Mouse (Mus musculus) midbrain, embryonic 12.5 days (tissue): ENCODE measurements at regions not wholly inside any gene's neighbourhood (a gene's known extent, or its start where the extent isn't known, plus 50 kb on each side); places are given as distances from the start of the nearest gene placed in this dataset.

Experiments used
- ATAC-seq: fragments of 200-750 bp; cut with Nextera tagmentation; 2 replicates; pipeline ENCODE4 v1.8.0; 2017; ENCODE audit warnings: low read depth, moderate TSS enrichment, moderate library complexity; ENCODE audit not compliant: low FRiP score
- H3K27ac ChIP-seq: fragments of 300-500 bp; sonication (generic); replicated peaks from 2 replicates; pipeline ENCODE4 v1.5.1; 2016; ENCODE audit warnings: mild to moderate bottlenecking
- H3K27me3 ChIP-seq: fragments of 300-500 bp; sonication (generic); 2 replicates; pipeline ENCODE4 v1.6.1; 2016; ENCODE audit warnings: mild to moderate bottlenecking
- H3K36me3 ChIP-seq: fragments of 300-500 bp; sonication (generic); 2 replicates; pipeline ENCODE4 v1.6.1; 2016
- H3K4me1 ChIP-seq: fragments of 300-500 bp; sonication (generic); 2 replicates; pipeline ENCODE4 v1.6.1; 2016
- H3K4me2 ChIP-seq: fragments of 300-500 bp; sonication (generic); replicated peaks from 2 replicates; pipeline ENCODE4 v1.6.1; 2016; ENCODE audit warnings: mild to moderate bottlenecking, moderate library complexity
- H3K4me3 ChIP-seq: fragments of 300-500 bp; sonication (generic); 2 replicates; pipeline ENCODE4 v1.5.1; 2016; ENCODE audit warnings: mild to moderate bottlenecking
- H3K9ac ChIP-seq: fragments of 300-500 bp; sonication (generic); replicated peaks from 2 replicates; pipeline ENCODE4 v1.6.1; 2016; ENCODE audit warnings: mild to moderate bottlenecking, moderate library complexity
- H3K9me3 ChIP-seq: fragments of 300-500 bp; sonication (generic); 2 replicates; pipeline ENCODE4 v1.6.1; 2016; ENCODE audit warnings: mild to moderate bottlenecking
- WGBS: fragments of 180-500 bp; shearing (Covaris S2); methylation state at CpG from one replicate; pipeline ENCODE4 v1.1.7; 2016; 5-methylcytosine and 5-hydroxymethylcytosine counted together

DNA sequence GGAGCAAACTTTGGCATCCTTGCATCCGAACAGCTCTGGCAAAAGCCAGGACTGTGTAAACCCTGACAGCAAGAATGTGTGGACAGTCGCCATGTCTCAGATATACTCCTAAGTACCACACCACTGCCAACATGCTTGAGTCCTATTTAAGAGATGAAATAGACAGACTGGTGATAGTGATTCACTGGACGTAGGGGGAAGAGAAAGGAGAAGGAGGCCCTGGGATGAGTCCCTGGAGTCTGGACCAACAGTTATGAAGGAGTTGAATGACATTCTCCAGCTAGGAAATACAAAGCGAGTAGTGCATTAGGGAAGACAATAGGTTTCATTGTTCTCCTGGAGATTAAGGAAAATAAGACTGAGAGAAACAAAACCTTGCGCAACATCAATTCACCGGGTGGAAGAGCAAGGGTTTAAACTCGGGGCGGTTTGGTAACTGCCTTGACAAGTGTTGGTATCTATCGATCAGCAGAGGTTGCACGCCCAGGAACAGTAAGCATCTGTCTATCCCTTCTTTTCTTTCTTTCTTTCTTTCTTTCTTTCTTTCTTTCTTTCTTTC, 54.3 kb upstream of the Nrbf2 start:
- 56% methylated on average over 10 of the region's 10 CpGs for WGBS
- ATAC-seq, result no peak
- no peaks in the 10 kb centered on the region for H3K4me1 ChIP-seq
- no peaks in the 10 kb centered on the region for H3K36me3 ChIP-seq
- no peak overlapping the region for H3K27ac ChIP-seq
- H3K4me2 ChIP-seq, result no peak overlapping the region
- H3K4me3 ChIP-seq, result no peak overlapping the region
- no peak overlapping the region for H3K9ac ChIP-seq
- H3K9me3 ChIP-seq, result no peaks in the 10 kb centered on the region
- no peaks in the 10 kb centered on the region; the same call in 1 of the 2 replicates for H3K27me3 ChIP-seq

- 86% methylated on average over 4 of the region's 4 CpGs for WGBS
- Histone ChIP-seq H3K27me3 (no peaks in the 10 kb centered on the region), H3K9ac (no peak overlapping the region)
Measured at GRCm38 (mm10) chr10:67344722-67345121, 59.6 kb upstream of the Nrbf2 start.

DNA sequence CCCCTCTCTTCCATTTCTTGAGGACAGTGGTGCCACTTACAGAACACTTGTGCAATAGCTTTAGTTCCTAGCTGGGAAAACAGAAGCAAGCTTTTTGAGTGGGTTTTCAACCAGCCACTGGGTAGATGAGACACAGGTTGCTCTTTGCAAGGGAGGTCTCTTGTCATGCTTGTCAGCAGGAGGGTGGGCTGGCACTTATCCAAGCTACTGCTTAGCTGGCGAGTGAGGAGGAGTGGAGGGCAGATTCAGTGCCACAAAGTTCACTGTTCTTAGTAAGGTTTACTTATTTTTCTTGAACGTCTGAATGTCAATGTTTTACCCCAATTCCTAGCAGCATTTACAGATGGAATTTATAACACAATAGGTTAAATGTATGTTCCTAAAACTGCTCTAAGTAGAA, 65.9 kb upstream of the Nrbf2 start:
- Histone ChIP-seq H3K4me3 (no peak overlapping the region), H3K4me1 (no peaks in the 10 kb centered on the region), H3K27me3 (no peaks in the 10 kb centered on the region), H3K36me3 (no peaks in the 10 kb centered on the region), H3K9ac (no peak overlapping the region), H3K4me2 (no peak overlapping the region), H3K27ac (no peak overlapping the region), H3K9me3 (no peaks in the 10 kb centered on the region)
- 45% methylated on average over 2 of the region's 2 CpGs for WGBS
- ATAC-seq, result no peak

More at GRCm38 (mm10) chr10:67344722-67345121, 59.6 kb upstream of the Nrbf2 start:
- ATAC-seq, result no peak
- no peak overlapping the region for H3K27ac ChIP-seq
- H3K36me3 ChIP-seq, result no peaks in the 10 kb centered on the region
- no peak overlapping the region for H3K4me2 ChIP-seq
- no peak overlapping the region for H3K4me3 ChIP-seq
- no peaks in the 10 kb centered on the region for H3K4me1 ChIP-seq
- H3K9me3 ChIP-seq, result no peaks in the 10 kb centered on the region

GRCm38 (mm10) chr10:67360793-67361192, 75.7 kb upstream of the Nrbf2 start:
- Histone ChIP-seq H3K4me1 (no peaks in the 10 kb centered on the region), H3K4me2 (no peak overlapping the region), H3K27me3 (no peaks in the 10 kb centered on the region), H3K36me3 (no peaks in the 10 kb centered on the region), H3K27ac (no peak overlapping the region), H3K9me3 (no peaks in the 10 kb centered on the region), H3K4me3 (no peak overlapping the region), H3K9ac (no peak overlapping the region)
- WGBS, result 89% methylated on average over 8 of the region's 8 CpGs
- no peak for ATAC-seq

GRCm38 (mm10) chr10:67361281-67361680, 76.2 kb upstream of the Nrbf2 start:
- H3K27me3 ChIP-seq, result no peaks in the 10 kb centered on the region
- no peak for ATAC-seq
- H3K9ac ChIP-seq, result no peak overlapping the region
- H3K4me1 ChIP-seq, result no peaks in the 10 kb centered on the region
- no peaks in the 10 kb centered on the region for H3K36me3 ChIP-seq
- 96% methylated on average over 4 of the region's 4 CpGs for WGBS
- no peak overlapping the region for H3K4me2 ChIP-seq
- no peaks in the 10 kb centered on the region for H3K9me3 ChIP-seq
- no peak overlapping the region for H3K27ac ChIP-seq
- H3K4me3 ChIP-seq, result no peak overlapping the region

- Histone ChIP-seq H3K27me3 (no peaks in the 10 kb centered on the region), H3K9me3 (no peaks in the 10 kb centered on the region), H3K4me3 (no peak overlapping the region), H3K36me3 (no peaks in the 10 kb centered on the region), H3K9ac (no peak overlapping the region), H3K27ac (no peak overlapping the region), H3K4me1 (no peaks in the 10 kb centered on the region), H3K4me2 (no peak overlapping the region)
- 90% methylated on average over 3 of the region's 3 CpGs for WGBS
- no peak for ATAC-seq
Measured at GRCm38 (mm10) chr10:67364595-67364994, 79.5 kb upstream of the Nrbf2 start.

GRCm38 (mm10) chr10:67365158-67365557, 80.1 kb upstream of the Nrbf2 start:
- 94% methylated on average over 7 of the region's 7 CpGs for WGBS
- H3K27ac ChIP-seq, result no peak overlapping the region
- no peaks in the 10 kb centered on the region for H3K27me3 ChIP-seq
- ATAC-seq, result no peak
- H3K36me3 ChIP-seq, result no peaks in the 10 kb centered on the region
- no peaks in the 10 kb centered on the region for H3K9me3 ChIP-seq
- H3K4me3 ChIP-seq, result no peak overlapping the region
- H3K9ac ChIP-seq, result no peak overlapping the region
- no peaks in the 10 kb centered on the region for H3K4me1 ChIP-seq
- no peak overlapping the region for H3K4me2 ChIP-seq

GRCm38 (mm10) chr10:67372569-67373161, 87.6 kb upstream of the Nrbf2 start:
- Histone ChIP-seq H3K4me2 (no peak overlapping the region), H3K36me3 (no peaks in the 10 kb centered on the region), H3K27ac (no peak overlapping the region), H3K27me3 (no peaks in the 10 kb centered on the region), H3K4me3 (no peak overlapping the region), H3K9me3 (no peaks in the 10 kb centered on the region), H3K9ac (no peak overlapping the region), H3K4me1 (no peaks in the 10 kb centered on the region)
- 57% methylated on average over 13 of the region's 13 CpGs for WGBS
- no peak for ATAC-seq

DNA sequence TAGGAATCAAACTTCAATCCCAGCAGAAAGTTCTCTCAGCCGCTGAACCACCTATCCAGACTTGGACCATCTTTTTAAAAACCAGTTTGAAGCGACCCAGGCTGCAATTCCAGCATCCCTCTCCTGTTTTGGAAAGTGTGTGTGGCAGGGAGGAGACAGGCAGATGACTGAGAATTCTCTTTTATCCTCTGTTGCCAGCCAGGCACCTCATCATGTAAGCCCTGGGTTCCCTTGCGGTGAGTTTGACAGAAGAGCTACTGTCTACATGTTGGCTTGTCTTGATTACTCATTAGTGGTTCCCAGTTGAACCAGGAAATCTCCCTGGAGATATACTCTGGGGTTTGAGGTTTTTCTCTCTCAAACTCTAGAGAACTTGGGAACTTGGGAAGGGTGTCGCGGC, 91.5 kb upstream of the Nrbf2 start:
- Histone ChIP-seq H3K9me3 (no peaks in the 10 kb centered on the region), H3K4me2 (no peak overlapping the region), H3K27ac (no peak overlapping the region), H3K36me3 (no peaks in the 10 kb centered on the region), H3K27me3 (no peaks in the 10 kb centered on the region), H3K4me3 (no peak overlapping the region), H3K9ac (no peak overlapping the region), H3K4me1 (no peaks in the 10 kb centered on the region)
- WGBS, result 95% methylated on average over 5 of the region's 5 CpGs
- ATAC-seq, result no peak

GRCm38 (mm10) chr10:67377643-67378223, 92.6 kb upstream of the Nrbf2 start:
- H3K27me3 ChIP-seq, result no peaks in the 10 kb centered on the region
- no peak overlapping the region for H3K4me2 ChIP-seq
- H3K36me3 ChIP-seq, result no peaks in the 10 kb centered on the region
- H3K4me1 ChIP-seq, result no peaks in the 10 kb centered on the region
- no peak overlapping the region for H3K4me3 ChIP-seq
- no peak for ATAC-seq
- no peaks in the 10 kb centered on the region for H3K9me3 ChIP-seq
- no peak overlapping the region for H3K9ac ChIP-seq
- 86% methylated on average over 17 of the region's 17 CpGs for WGBS
- no peak overlapping the region for H3K27ac ChIP-seq

- H3K9ac ChIP-seq, result no peak overlapping the region
- no peaks in the 10 kb centered on the region; the same call in 1 of the 2 replicates for H3K4me1 ChIP-seq
- 88% methylated on average over 5 of the region's 5 CpGs for WGBS
- H3K4me2 ChIP-seq, result no peak overlapping the region
- no peaks in the 10 kb centered on the region for H3K36me3 ChIP-seq
- H3K27me3 ChIP-seq, result no peaks in the 10 kb centered on the region
- ATAC-seq, result no peak
- no peaks in the 10 kb centered on the region for H3K9me3 ChIP-seq
- H3K27ac ChIP-seq, result no peak overlapping the region
- no peak overlapping the region for H3K4me3 ChIP-seq
Measured at GRCm38 (mm10) chr10:67380174-67380573, 95.1 kb upstream of the Nrbf2 start.

DNA sequence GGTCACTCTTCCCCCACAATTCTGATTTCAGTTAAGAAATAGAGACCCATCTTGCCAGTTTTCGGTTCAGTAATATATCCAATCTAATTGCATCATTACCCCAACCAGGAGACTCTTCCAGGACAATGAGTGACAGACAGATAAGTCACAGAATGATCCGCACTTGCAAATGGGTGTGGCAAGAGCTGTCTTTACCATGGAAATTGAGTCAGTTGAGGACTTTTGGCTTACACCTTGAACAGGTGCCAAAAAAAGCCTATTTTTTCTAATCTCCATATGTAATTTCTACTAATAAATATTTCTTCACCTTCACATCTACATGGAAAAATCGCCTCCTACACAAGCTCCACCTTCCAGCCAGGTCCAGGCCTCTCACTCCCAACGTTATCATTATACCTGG, 98.2 kb upstream of the Nrbf2 start:
- no peaks in the 10 kb centered on the region for H3K36me3 ChIP-seq
- H3K27ac ChIP-seq, result no peak overlapping the region
- no peak overlapping the region for H3K4me2 ChIP-seq
- no peak overlapping the region for H3K4me3 ChIP-seq
- no peaks in the 10 kb centered on the region for H3K9me3 ChIP-seq
- ATAC-seq, result no peak
- H3K27me3 ChIP-seq, result no peaks in the 10 kb centered on the region
- 87% methylated on average over 4 of the region's 4 CpGs for WGBS
- H3K9ac ChIP-seq, result no peak overlapping the region
- no peaks in the 10 kb centered on the region; the same call in 1 of the 2 replicates for H3K4me1 ChIP-seq
